Mouse (Mus musculus) megakaryocyte, embryonic 14.5 days (primary cell): ENCODE results near the gene Prex1. TPM values are rescaled to one million over a fixed set of nuclear protein-coding genes. Genes with fewer than 3 reads are reported as not detected.

Source experiments
- H3K27me3 ChIP-seq: replicated peaks from 2 replicates; pipeline ENCODE3; 2012; ENCODE audit warnings: inconsistent platforms
- H3K36me3 ChIP-seq: replicated peaks from 2 replicates; pipeline ENCODE3; 2012; ENCODE audit warnings: low read length, inconsistent platforms, mixed read lengths
- H3K4me1 ChIP-seq: 2 replicates; pipeline ENCODE4 v1.6.1; 2012; ENCODE audit warnings: inconsistent platforms
- H3K4me3 ChIP-seq: replicated peaks from 2 replicates; pipeline ENCODE3; 2012; ENCODE audit warnings: moderate library complexity, mild to moderate bottlenecking, inconsistent platforms
- H3K9me3 ChIP-seq: 2 replicates; pipeline ENCODE4 v1.6.1; 2012; ENCODE audit warnings: inconsistent platforms
- FLI1 ChIP-seq: IDR thresholded peaks from 2 replicates; pipeline ENCODE4 v1.6.1; 2012; ENCODE audit warnings: low read length, inconsistent platforms, mixed read lengths
- GATA1 ChIP-seq: IDR thresholded peaks from 3 replicates; pipeline ENCODE4 v1.6.1; 2012; ENCODE audit warnings: mixed read lengths, low read length, inconsistent platforms, borderline replicate concordance
- polyA plus RNA-seq: library from polyadenylated mRNA; stranded (reverse); fragments of >175 nt; gene quantifications from 2 replicates; pipeline ENCODE4 v1.2.3, GENCODE M21; 2012; ENCODE audit warnings: low replicate concordance; ENCODE audit not compliant: insufficient read depth

The Prex1 gene
- polyA plus RNA-seq, 1 experiment, result 14.4 TPM

DNA sequence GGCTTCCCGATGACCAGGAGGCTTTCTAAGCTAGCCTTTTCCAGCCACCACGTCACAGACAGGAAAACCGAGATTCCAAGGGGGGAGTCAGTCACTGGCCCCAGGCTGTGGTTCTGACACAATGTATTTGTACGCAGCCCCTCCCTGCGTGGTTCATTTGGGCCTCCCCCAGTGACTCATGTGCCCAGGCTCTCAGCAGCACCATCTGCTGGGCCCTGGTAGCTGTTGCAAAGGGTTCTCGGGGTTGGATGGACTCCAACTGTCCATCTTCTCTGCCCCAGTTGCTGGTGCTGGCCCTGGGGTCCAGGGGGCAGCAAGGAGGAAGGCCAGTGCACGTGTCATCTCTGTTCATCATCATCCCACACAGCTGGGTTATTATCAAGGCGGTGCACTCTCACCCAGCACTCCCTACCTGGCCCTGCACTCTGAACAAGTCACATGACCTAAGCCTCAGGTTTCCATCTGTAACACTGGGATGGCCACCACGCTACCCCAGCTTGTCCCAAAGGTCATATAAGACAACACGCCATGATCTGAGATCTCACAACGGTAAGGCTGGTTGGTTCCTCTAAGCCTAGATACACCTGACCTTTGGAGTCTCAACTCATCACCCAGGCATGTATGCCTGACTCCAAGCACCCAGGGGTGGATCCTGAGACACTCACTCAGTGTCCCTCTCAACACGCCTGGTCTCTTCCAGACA lies 115.0 kb downstream of the Prex1 start:
- H3K9me3 ChIP-seq, result no peaks in the 10 kb centered on the region
- peaks cover 44% of the 10 kb centered on the region for H3K36me3 ChIP-seq
- H3K4me1 ChIP-seq, result peaks cover 23% of the 10 kb centered on the region
- H3K4me3 ChIP-seq, result no peak overlapping the region
- no peak for TF ChIP-seq GATA1
- no peak for TF ChIP-seq FLI1
- H3K27me3 ChIP-seq, result peaks cover 93% of the 10 kb centered on the region

DNA sequence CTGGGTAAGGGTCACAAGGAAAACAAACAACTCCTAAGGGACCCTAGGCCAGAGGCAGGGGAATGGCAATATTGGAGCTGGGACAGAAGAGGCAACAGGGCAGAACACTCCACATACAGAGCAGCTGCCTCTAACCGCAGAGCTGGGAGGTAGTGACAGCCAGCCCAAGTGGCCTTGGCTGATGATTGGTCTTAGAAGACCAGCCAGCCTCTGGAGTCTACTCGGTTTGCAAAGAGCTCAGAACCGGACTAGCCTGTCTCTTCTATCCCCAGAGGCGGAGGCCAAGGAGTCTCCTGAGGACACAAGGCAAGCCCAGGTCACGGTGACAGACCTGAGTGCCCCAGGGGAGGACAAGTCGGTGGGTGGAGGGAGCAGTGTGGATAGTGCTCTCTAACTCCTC lies 115.9 kb downstream of the Prex1 start:
- no peak overlapping the region for H3K4me3 ChIP-seq
- H3K9me3 ChIP-seq, result no peaks in the 10 kb centered on the region
- TF ChIP-seq FLI1 (no peak), GATA1 (no peak)
- H3K4me1 ChIP-seq, result peaks cover 29% of the 10 kb centered on the region
- H3K36me3 ChIP-seq, result peaks cover 50% of the 10 kb centered on the region
- H3K27me3 ChIP-seq, result peaks cover 94% of the 10 kb centered on the region

- Histone ChIP-seq H3K4me1 (peaks cover 25% of the 10 kb centered on the region), H3K36me3 (peaks cover 55% of the 10 kb centered on the region), H3K9me3 (no peaks in the 10 kb centered on the region), H3K27me3 (peaks cover 67% of the 10 kb centered on the region), H3K4me3 (no peak overlapping the region)
- TF ChIP-seq GATA1 (no peak), FLI1 (no peak)
Measured at GRCm38 (mm10) chr2:166592034-166592912, 121.4 kb downstream of the Prex1 start.

DNA sequence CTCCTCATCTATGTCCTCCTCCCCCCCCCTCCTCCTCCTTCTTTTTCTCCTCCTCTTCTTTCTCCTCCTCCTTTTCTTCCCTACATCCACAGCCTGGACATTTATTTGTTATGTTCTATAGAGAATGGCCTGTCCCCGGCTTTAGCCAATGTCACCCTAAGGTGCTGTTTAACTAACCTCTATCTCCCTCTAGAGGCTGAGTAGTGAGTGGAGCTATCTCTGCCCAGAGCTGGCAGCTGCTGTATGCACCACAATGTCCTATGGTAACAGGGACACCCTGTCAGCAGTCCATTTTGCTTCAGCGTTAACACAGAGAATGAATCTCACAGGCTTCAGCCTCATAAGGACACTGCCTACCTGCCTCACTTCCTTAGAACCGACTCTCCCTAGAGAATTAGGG lies 129.1 kb downstream of the Prex1 start:
- Histone ChIP-seq H3K27me3 (peaks cover 28% of the 10 kb centered on the region), H3K36me3 (peaks cover 73% of the 10 kb centered on the region), H3K4me1 (no peaks in the 10 kb centered on the region), H3K9me3 (no peaks in the 10 kb centered on the region), H3K4me3 (no peak overlapping the region)
- no peak for TF ChIP-seq FLI1
- TF ChIP-seq GATA1, result no peak

GRCm38 (mm10) chr2:166583292-166583691 lies 130.3 kb downstream of the Prex1 start:
- no peaks in the 10 kb centered on the region for H3K4me1 ChIP-seq
- H3K9me3 ChIP-seq, result no peaks in the 10 kb centered on the region
- TF ChIP-seq FLI1 (no peak), GATA1 (no peak)
- peaks cover 28% of the 10 kb centered on the region for H3K27me3 ChIP-seq
- no peak overlapping the region for H3K4me3 ChIP-seq
- peaks cover 71% of the 10 kb centered on the region for H3K36me3 ChIP-seq

DNA sequence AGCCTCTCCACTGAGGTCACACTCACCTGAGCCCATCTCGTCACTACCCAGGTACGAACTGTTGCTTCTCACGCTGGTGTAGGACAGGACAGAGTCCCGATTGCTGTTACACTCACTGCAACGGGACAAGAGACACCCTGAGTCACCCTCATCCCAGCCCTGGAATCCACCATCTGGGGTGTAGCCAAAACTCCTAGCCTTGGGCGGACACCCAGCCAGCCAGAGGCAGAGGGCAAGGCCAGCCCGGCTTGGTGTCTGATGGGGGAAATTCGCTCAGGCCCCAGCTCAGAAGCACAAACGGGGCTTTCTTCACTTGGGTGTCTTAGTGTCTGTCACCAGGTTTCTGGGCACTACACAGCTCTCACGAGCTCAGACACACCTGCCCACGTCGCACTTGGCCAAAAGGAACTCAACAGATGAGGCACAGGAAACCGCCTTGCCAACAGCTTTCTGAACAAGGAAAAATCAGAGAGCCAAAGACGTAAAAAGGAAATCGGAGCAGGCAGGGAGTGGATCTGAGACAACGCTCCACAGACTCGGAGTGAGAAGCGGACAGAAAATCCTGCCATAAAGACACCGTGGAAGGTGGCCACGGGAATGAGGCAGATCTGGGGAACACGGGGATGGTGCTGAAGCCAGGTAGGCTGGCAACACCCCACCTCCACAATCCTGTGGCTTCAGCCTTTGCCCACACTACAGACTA lies 131.6 kb downstream of the Prex1 start:
- no peak for TF ChIP-seq GATA1
- TF ChIP-seq FLI1, result no peak
- peaks cover 22% of the 10 kb centered on the region for H3K27me3 ChIP-seq
- no peaks in the 10 kb centered on the region for H3K4me1 ChIP-seq
- H3K36me3 ChIP-seq, result peaks cover 66% of the 10 kb centered on the region
- no peak overlapping the region for H3K4me3 ChIP-seq
- no peaks in the 10 kb centered on the region for H3K9me3 ChIP-seq

- H3K36me3 ChIP-seq, result peaks cover 52% of the 10 kb centered on the region
- TF ChIP-seq GATA1, result no peak
- no peak for TF ChIP-seq FLI1
Measured at GRCm38 (mm10) chr2:166579793-166580192, 133.8 kb downstream of the Prex1 start.

DNA sequence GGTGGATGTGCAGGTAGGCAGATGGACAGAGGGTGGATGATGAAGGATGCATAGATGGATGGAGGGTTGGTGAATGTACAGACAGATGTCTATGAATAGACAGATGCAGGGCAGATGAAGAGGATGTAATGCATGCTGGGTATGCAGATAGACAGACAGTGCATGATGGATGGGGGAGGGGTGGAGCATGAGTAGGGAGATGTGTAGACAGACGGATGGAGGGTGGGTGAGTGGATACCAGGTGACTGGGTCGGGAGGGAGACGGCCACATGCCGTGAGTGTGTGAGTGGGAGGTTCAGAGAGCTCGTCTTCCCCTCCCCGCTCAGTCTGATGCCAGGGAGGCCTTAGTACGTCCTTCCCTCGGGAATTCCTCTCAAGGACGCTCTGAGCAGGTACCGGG lies 134.3 kb downstream of the Prex1 start:
- H3K36me3 ChIP-seq, result peaks cover 49% of the 10 kb centered on the region

More at GRCm38 (mm10) chr2:166579793-166580192, 133.8 kb downstream of the Prex1 start:
- Histone ChIP-seq H3K4me3 (no peak overlapping the region), H3K27me3 (peaks cover 28% of the 10 kb centered on the region), H3K9me3 (no peaks in the 10 kb centered on the region), H3K4me1 (no peaks in the 10 kb centered on the region; the same call in 1 of the 2 replicates)

DNA sequence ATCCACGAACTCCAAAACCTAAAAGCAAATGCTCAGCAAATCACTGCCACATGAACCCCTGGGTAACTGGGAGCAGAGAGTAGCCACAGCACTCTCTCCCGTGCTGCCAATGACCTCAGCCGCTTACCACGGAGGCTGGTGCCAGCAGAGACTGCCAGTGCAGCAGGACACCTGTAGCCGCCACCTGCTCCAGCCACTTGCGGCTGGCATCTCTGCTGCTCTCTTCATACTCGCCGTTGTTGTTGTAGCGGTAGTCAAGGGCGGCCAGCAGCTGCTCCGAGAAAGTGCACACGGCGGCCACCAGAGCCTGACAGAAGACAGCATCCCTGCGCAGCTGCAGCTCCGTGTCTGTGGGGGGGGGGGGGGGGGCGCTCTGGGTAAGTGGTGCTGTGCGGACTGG lies 138.2 kb downstream of the Prex1 start:
- no peaks in the 10 kb centered on the region for H3K9me3 ChIP-seq
- no peaks in the 10 kb centered on the region; the same call in 1 of the 2 replicates for H3K4me1 ChIP-seq
- peaks cover 41% of the 10 kb centered on the region for H3K27me3 ChIP-seq
- TF ChIP-seq FLI1 (no peak), GATA1 (no peak)
- peaks cover 44% of the 10 kb centered on the region for H3K36me3 ChIP-seq
- no peak overlapping the region for H3K4me3 ChIP-seq

More for the DNA sequence above, 134.3 kb downstream of the Prex1 start:
- no peaks in the 10 kb centered on the region for H3K9me3 ChIP-seq
- no peak for TF ChIP-seq FLI1
- no peak for TF ChIP-seq GATA1
- H3K4me3 ChIP-seq, result peak overlapping the region; percentile 8
- H3K4me1 ChIP-seq, result no peaks in the 10 kb centered on the region; the same call in 1 of the 2 replicates
- H3K27me3 ChIP-seq, result peaks cover 28% of the 10 kb centered on the region
